Mouse (Mus musculus): ENCODE measurements around the gene Mlxipl. TPM values are rescaled to one million over a fixed set of nuclear protein-coding genes. Genes with fewer than 3 reads are reported as not detected.

The Mlxipl gene
- polyA plus RNA-seq, 1 experiment from 2014 or later, result 2.8 TPM

GRCm38 (mm10) chr5:135171688-135172220 lies 82.1 kb downstream of the Mlxipl start:
- Histone ChIP-seq H3K27ac (no peak overlapping the region), H3K4me3 (no peak overlapping the region), H3K9ac (no peak overlapping the region), H3K36me3 (peaks cover 45% of the 10 kb centered on the region), H3K4me1 (peaks cover 11% of the 10 kb centered on the region), H3K27me3 (no peaks in the 10 kb centered on the region), H3K9me3 (no peaks in the 10 kb centered on the region), H3K4me2 (no peak overlapping the region)
- ATAC-seq (ENCODE audit: borderline replicate concordance, extremely low read depth, low FRiP score, low TSS enrichment), result no peak
- WGBS, result 91% methylated on average over 6 of the region's 6 CpGs

DNA sequence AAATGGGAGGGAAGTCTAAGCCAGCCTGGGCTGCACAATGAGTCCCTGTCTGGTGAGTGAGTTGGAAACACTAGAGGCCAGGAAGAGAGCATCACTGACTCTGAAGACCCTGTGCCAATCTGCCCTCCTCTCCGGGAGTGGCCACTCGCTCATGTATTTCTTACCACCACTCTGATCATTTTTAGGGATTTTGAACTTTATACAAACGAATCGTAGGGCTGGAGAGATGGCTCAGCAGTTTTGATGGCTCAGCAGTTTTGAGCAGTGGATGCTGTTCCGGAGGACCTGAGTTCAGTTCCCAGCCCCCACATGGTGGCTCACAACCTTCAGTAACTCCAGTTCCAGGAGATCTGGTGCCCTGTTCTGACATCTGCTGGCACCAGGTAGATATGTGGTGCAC lies 83.3 kb downstream of the Mlxipl start:
- 85% methylated on average over 5 of the region's 5 CpGs for WGBS
- no peak overlapping the region for H3K4me2 ChIP-seq
- no peak overlapping the region for H3K27ac ChIP-seq
- no peak overlapping the region for H3K4me3 ChIP-seq
- ATAC-seq (ENCODE audit: borderline replicate concordance, extremely low read depth, low FRiP score, low TSS enrichment), result no peak
- no peaks in the 10 kb centered on the region for H3K9me3 ChIP-seq
- no peaks in the 10 kb centered on the region for H3K27me3 ChIP-seq
- H3K9ac ChIP-seq, result no peak overlapping the region
- H3K36me3 ChIP-seq, result peaks cover 56% of the 10 kb centered on the region
- peaks cover 11% of the 10 kb centered on the region for H3K4me1 ChIP-seq

DNA sequence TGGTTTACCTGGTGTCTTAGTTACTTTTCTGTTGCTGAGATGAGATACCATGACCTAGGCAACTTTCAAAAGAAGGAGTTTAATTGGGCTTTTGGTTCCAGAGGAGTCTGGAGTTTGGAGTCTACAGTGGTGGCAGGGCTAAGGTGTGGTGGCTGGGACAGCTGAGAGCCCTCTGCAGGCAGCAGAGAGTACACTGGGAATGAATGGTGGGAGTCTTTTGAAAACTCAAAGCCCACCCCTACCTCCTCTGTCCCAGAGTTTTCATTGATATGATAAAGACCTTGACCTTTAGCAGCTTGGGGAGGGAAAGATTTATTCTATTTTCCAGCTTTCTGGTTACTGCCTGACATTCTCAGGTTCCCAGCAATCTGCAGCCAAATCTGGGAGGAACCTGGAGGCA lies 85.4 kb downstream of the Mlxipl start:
- no peak overlapping the region for H3K4me2 ChIP-seq
- H3K4me1 ChIP-seq, result peaks cover under 1% of the 10 kb centered on the region; the same call in 1 of the 2 replicates
- ATAC-seq (ENCODE audit: borderline replicate concordance, extremely low read depth, low FRiP score, low TSS enrichment), result no peak
- no peaks in the 10 kb centered on the region for H3K9me3 ChIP-seq
- H3K4me3 ChIP-seq, result no peak overlapping the region
- H3K36me3 ChIP-seq, result peaks cover 75% of the 10 kb centered on the region
- H3K27me3 ChIP-seq, result no peaks in the 10 kb centered on the region
- H3K9ac ChIP-seq, result no peak overlapping the region
- H3K27ac ChIP-seq, result no peak overlapping the region

GRCm38 (mm10) chr5:135178523-135178922 lies 88.8 kb downstream of the Mlxipl start:
- no peak overlapping the region for H3K4me3 ChIP-seq
- no peak overlapping the region for H3K27ac ChIP-seq
- H3K27me3 ChIP-seq, result no peaks in the 10 kb centered on the region
- ATAC-seq (ENCODE audit: borderline replicate concordance, extremely low read depth, low FRiP score, low TSS enrichment), result no peak
- no peaks in the 10 kb centered on the region for H3K4me1 ChIP-seq
- WGBS, result 75% methylated on average over 3 of the region's 3 CpGs
- H3K9me3 ChIP-seq, result no peaks in the 10 kb centered on the region
- no peak overlapping the region for H3K4me2 ChIP-seq
- no peak overlapping the region for H3K9ac ChIP-seq
- peaks cover 77% of the 10 kb centered on the region for H3K36me3 ChIP-seq

GRCm38 (mm10) chr5:135178996-135179395 lies 89.3 kb downstream of the Mlxipl start:
- Histone ChIP-seq H3K9ac (no peak overlapping the region), H3K27me3 (no peaks in the 10 kb centered on the region), H3K36me3 (peaks cover 73% of the 10 kb centered on the region), H3K4me3 (no peak overlapping the region), H3K4me2 (no peak overlapping the region), H3K4me1 (no peaks in the 10 kb centered on the region), H3K9me3 (no peaks in the 10 kb centered on the region), H3K27ac (no peak overlapping the region)
- no peak for ATAC-seq (ENCODE audit: borderline replicate concordance, extremely low read depth, low FRiP score, low TSS enrichment)
- WGBS, result 87% methylated on average over 4 of the region's 4 CpGs

DNA sequence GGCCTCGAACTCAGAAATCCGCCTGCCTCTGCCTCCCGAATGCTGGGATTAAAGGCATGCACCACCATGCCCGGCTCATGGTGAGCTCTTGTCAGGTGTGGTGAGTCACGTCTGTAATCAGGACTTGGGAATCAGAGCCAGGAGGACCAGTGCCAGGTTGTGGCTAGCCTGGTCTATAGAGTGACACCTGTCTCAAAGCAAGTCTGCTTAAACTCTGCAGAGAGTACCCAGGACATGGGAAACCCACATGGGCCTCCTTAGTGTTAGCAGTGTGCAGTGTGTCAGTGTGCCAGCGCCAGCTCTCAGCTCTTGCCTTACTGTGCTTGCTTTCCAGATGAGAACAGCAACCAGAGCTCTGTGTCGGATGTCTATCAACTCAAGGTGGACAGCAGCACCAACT lies 89.9 kb downstream of the Mlxipl start:
- H3K9me3 ChIP-seq, result no peaks in the 10 kb centered on the region
- H3K36me3 ChIP-seq, result peaks cover 67% of the 10 kb centered on the region

DNA sequence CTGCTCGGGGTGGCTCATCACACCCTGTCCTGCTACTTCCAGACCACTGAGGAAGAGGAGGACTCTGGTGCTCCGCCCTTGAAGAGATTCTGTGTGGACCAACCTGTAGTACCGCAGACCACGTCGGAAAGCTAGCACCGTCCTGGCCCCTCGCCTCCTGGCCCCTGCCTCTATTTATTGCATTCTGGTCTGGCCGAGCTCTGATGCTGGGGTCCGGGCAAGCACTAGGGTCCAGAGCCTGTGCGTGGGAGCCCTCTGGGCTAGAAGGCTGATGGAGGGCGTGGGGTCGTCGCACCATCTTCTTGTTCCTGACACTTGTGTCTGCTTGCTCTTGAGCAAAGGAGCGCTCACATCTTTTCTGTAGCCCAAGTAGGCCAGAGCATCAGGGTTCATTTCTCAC lies 91.1 kb downstream of the Mlxipl start:
- 92% methylated on average over 14 of the region's 14 CpGs for WGBS
- no peak for ATAC-seq (ENCODE audit: borderline replicate concordance, extremely low read depth, low FRiP score, low TSS enrichment)
- Histone ChIP-seq H3K4me2 (no peak overlapping the region), H3K9me3 (no peaks in the 10 kb centered on the region), H3K4me1 (no peaks in the 10 kb centered on the region), H3K27me3 (no peaks in the 10 kb centered on the region), H3K27ac (no peak overlapping the region), H3K4me3 (no peak overlapping the region), H3K9ac (no peak overlapping the region), H3K36me3 (peaks cover 57% of the 10 kb centered on the region)

More for the DNA sequence above, 89.9 kb downstream of the Mlxipl start:
- WGBS, result 91% methylated on average over 7 of the region's 7 CpGs
- no peak for ATAC-seq (ENCODE audit: borderline replicate concordance, extremely low read depth, low FRiP score, low TSS enrichment)
- Histone ChIP-seq H3K9ac (no peak overlapping the region), H3K27ac (no peak overlapping the region), H3K27me3 (no peaks in the 10 kb centered on the region), H3K4me3 (no peak overlapping the region), H3K4me2 (no peak overlapping the region), H3K4me1 (no peaks in the 10 kb centered on the region)

DNA sequence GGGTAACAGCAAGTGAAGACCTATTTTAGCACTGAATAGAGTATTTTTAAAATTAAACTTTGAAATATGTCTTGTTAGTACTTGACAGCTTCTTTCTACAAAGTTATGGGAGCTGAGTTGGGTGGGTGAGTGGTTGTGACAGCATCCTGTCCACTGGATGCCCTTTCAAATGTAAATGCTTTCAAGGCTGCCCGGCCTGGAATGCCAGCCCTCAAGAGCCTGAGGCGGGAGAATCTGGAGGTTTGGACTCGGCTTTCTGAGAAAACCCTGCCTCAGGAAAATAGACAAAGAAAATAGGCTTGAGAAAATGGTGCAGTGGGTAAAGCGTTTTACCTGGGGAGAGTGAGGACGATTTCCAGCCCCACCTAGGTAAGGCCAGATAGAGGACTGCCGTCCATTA lies 92.1 kb downstream of the Mlxipl start:
- H3K27me3 ChIP-seq, result no peaks in the 10 kb centered on the region
- H3K9ac ChIP-seq, result no peak overlapping the region
- 81% methylated on average over 6 of the region's 6 CpGs for WGBS
- H3K4me2 ChIP-seq, result no peak overlapping the region
- no peak for ATAC-seq (ENCODE audit: borderline replicate concordance, extremely low read depth, low FRiP score, low TSS enrichment)
- 0 out of 2 replicates have a peak, but pooled peaks cover 4% of the 10 kb centered on the region for H3K4me1 ChIP-seq
- no peak overlapping the region for H3K27ac ChIP-seq
- H3K36me3 ChIP-seq, result peaks cover 54% of the 10 kb centered on the region
- H3K4me3 ChIP-seq, result no peak overlapping the region
- H3K9me3 ChIP-seq, result no peaks in the 10 kb centered on the region

GRCm38 (mm10) chr5:135183131-135183861 lies 93.6 kb downstream of the Mlxipl start:
- Histone ChIP-seq H3K4me2 (no peak overlapping the region), H3K9ac (no peak overlapping the region), H3K4me1 (0 out of 2 replicates have a peak, but pooled peaks cover 4% of the 10 kb centered on the region), H3K9me3 (no peaks in the 10 kb centered on the region), H3K27ac (peak overlapping the region; percentile 29), H3K4me3 (no peak overlapping the region), H3K36me3 (peaks cover 41% of the 10 kb centered on the region), H3K27me3 (no peaks in the 10 kb centered on the region)
- no peak for ATAC-seq (ENCODE audit: borderline replicate concordance, extremely low read depth, low FRiP score, low TSS enrichment)
- WGBS, result 36% methylated on average over 8 of the region's 8 CpGs

DNA sequence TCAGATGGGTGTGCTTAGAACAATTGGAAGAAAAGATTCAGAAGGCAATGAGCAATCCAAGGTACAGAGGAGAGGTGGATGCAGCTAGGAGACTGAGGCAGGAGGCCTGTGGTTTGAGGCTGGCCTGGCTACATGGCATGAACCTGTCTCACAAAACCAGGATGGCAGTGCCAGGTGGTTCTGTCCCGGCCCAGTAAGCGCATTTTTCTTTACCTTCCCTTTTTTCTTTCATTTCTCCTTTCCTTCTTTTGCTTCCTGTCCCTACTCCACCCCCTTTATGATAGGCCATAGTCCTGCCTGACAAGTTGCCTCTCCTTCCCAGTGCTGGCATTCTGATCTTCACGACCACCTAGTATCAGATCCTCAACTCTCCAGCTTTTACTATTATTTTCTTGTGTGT lies 95.3 kb downstream of the Mlxipl start:
- H3K4me3 ChIP-seq, result no peak overlapping the region
- no peak overlapping the region for H3K4me2 ChIP-seq
- H3K27ac ChIP-seq, result no peak overlapping the region
- H3K4me1 ChIP-seq, result peaks cover 18% of the 10 kb centered on the region
- H3K36me3 ChIP-seq, result peaks cover 25% of the 10 kb centered on the region
- 87% methylated on average over 3 of the region's 3 CpGs for WGBS
- H3K9me3 ChIP-seq, result no peaks in the 10 kb centered on the region
- H3K27me3 ChIP-seq, result no peaks in the 10 kb centered on the region
- no peak overlapping the region for H3K9ac ChIP-seq
- no peak for ATAC-seq (ENCODE audit: borderline replicate concordance, extremely low read depth, low FRiP score, low TSS enrichment)

DNA sequence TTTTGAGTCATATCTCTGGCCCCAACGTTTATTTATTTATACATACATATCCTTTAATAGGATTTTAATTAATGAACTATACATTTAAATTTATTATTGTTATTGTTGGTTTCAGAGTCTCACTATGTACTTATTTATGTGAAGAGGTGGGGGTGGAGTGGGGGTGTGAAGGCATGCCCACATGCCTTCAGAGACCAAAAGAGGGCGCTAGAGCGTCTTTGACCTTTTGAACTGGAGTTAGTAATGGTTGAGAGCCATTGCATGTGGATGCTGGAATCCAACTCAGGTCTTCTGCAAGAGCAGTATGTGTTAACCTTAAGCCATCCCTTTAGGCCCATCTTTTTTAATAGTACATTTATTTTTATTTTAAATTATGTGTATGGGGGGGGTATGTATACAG lies 95.9 kb downstream of the Mlxipl start:
- H3K36me3 ChIP-seq, result peaks cover 19% of the 10 kb centered on the region
- no peak for ATAC-seq (ENCODE audit: borderline replicate concordance, extremely low read depth, low FRiP score, low TSS enrichment)
- no peak overlapping the region for H3K4me3 ChIP-seq
- no peaks in the 10 kb centered on the region for H3K9me3 ChIP-seq
- no peak overlapping the region for H3K4me2 ChIP-seq
- no peak overlapping the region for H3K9ac ChIP-seq
- peaks cover 21% of the 10 kb centered on the region for H3K4me1 ChIP-seq
- WGBS, result 35% methylated on average over 3 of the region's 3 CpGs
- H3K27ac ChIP-seq, result no peak overlapping the region
- H3K27me3 ChIP-seq, result no peaks in the 10 kb centered on the region

DNA sequence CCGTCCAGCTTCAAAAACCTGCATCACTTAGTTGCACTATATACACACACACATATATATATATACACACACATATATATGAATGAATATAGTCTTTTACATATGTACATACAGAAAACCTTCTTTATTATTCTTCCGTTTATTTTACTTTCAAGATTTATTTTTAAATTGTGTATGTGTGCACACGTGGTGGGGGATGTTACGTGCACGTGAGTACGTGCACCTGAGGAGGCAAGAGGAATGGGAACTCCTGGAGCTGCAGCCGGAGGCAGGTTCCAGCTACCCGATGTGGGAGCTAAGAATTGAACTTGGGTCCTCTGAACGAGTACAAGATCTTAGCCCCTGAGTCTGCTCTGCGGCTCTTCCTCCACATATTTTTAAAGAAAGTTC lies 96.5 kb downstream of the Mlxipl start:
- Histone ChIP-seq H3K9ac (peak overlapping the region; percentile 99), H3K4me3 (peak overlapping the region; percentile 95), H3K4me1 (peaks cover 21% of the 10 kb centered on the region), H3K27ac (peak overlapping the region; percentile 97), H3K36me3 (peaks cover 13% of the 10 kb centered on the region), H3K4me2 (peak overlapping the region; percentile 66), H3K9me3 (no peaks in the 10 kb centered on the region), H3K27me3 (no peaks in the 10 kb centered on the region)
- no peak for ATAC-seq (ENCODE audit: borderline replicate concordance, extremely low read depth, low FRiP score, low TSS enrichment)
- WGBS, result 18% methylated on average over 10 of the region's 10 CpGs

All from lung, embryonic 15.5 days (tissue).